Mouse (Mus musculus) spleen, adult 2 months (tissue): ENCODE results near the gene Rhebl1.

Experiments
- CTCF ChIP-seq: fragments of 200-500 bp; IDR thresholded peaks from 2 replicates; pipeline ENCODE4 v1.5.1; 2011; ENCODE audit warnings: mild to moderate bottlenecking, inconsistent platforms; ENCODE audit not compliant: insufficient read depth, insufficient read length, insufficient replicate concordance; ENCODE audit errors: extremely low read depth
- POLR2A ChIP-seq: fragments of 200-500 bp; IDR thresholded peaks from 2 replicates; pipeline ENCODE4 v1.6.1; 2011; ENCODE audit warnings: low read depth, low read length, inconsistent platforms

DNA sequence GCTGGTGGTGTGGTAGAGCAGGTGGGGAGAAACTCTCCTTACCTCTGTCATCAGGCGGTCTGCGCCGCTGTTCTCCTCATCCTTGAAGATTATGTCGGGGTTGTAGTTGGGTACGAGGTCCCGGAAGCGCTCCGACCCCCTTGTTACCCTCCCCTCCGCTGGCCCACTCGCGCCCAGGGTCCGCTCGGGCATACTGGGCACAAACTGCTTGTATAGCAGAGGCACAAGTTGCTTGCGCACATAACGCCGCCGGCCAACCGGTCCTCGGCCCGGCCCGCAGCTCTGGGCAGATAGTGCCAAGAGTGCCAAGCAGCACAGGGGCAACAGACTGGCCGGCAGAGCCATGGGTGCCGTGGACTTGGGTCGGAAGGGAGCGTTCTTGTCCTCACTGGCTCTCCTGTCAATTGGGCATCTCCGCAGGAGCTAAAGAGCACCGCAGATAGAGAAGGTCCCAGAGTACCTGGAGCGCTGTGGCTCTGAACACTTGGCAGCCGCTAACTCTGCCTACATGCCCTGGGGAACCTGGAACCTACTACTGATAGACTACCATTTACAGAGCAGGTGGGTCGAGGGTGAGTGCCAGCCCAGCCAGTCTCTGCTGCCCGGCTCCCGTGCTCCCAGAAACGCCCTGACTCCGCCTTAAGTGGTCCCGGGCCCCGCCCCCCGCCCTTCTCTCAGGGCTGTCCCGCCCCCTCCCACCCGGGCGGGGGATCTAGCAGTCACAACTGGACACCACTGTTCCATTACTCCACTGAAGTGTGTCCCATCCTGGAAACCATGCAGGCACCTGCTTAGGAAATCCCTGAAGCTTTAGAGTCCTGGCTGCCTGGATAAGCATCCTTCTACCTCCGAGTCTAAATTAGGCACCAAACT lies 3.8 kb upstream of the Rhebl1 start, which contains the start of gene Dhh:
- no peak for TF ChIP-seq POLR2A
- no peak for TF ChIP-seq CTCF
